Mouse (Mus musculus): ENCODE data around the gene Glis1. TPM values are rescaled to one million over a fixed set of nuclear protein-coding genes. Genes with fewer than 3 reads are reported as not detected.
"Not testable (repeated sequence)": the region's sequence is repeated elsewhere in the genome, so short reads cannot be mapped to it uniquely, and the experiment has no call there.

Glis1 gene
- polyA plus RNA-seq, 2 experiments = 9.0 to 10.0 TPM

DNA sequence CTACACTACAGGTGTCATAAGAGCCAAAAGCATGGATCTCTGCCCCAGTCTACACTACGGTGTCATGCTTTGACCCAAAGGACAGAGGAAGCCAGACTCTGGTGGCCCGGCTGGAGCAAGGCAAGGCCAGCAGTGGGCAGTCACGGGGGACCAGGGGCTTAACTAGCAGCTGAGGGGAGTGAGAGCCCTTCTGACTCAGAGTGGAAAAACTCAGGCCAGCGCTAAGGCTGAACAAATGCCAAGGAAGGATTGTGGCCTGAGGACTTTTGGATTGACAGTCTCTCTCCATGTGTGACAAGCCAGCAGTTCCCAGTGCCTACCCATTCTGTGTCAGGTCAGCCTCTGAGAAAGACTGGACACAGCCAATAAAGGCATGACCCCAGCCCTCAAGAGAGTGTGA lies 159.0 kb downstream of the Glis1 start:
- H3K27me3 ChIP-seq (ENCODE audit: control insufficient read depth, insufficient read depth, low read length) = no peaks in the 10 kb centered on the region
- ATAC-seq (ENCODE audit: low FRiP score, low read depth) (no peak), DNase-seq (ENCODE audit: low spot score) (no peak)
- no peak overlapping the region for H3K27ac ChIP-seq (replicated peaks; ENCODE audit: low read depth, low read length)
- H3K9ac ChIP-seq (ENCODE audit: low read depth, low read length, severe bottlenecking) = no peak overlapping the region
- TF ChIP-seq POLR2A (IDR thresholded peaks at IDR 0.05; ENCODE audit: borderline replicate concordance, extremely low read depth, insufficient read depth, insufficient read length) = no peak
- H3K9me3 ChIP-seq (ENCODE audit: control insufficient read depth, low read length) = no peaks in the 10 kb centered on the region
- 90% methylated on average over 4 of the region's 4 CpGs for WGBS
- no peaks in the 10 kb centered on the region for H3K36me3 ChIP-seq (ENCODE audit: control insufficient read depth, insufficient read depth, low read length)
- H3K4me3 ChIP-seq (replicated peaks; ENCODE audit: low read length) = no peak overlapping the region
- H3K4me2 ChIP-seq (replicated peaks; ENCODE audit: low read depth, low read length, severe bottlenecking) = no peak overlapping the region
- H3K4me1 ChIP-seq (ENCODE audit: control insufficient read depth, insufficient read depth, low read length) = peaks cover 30% of the 10 kb centered on the region

DNA sequence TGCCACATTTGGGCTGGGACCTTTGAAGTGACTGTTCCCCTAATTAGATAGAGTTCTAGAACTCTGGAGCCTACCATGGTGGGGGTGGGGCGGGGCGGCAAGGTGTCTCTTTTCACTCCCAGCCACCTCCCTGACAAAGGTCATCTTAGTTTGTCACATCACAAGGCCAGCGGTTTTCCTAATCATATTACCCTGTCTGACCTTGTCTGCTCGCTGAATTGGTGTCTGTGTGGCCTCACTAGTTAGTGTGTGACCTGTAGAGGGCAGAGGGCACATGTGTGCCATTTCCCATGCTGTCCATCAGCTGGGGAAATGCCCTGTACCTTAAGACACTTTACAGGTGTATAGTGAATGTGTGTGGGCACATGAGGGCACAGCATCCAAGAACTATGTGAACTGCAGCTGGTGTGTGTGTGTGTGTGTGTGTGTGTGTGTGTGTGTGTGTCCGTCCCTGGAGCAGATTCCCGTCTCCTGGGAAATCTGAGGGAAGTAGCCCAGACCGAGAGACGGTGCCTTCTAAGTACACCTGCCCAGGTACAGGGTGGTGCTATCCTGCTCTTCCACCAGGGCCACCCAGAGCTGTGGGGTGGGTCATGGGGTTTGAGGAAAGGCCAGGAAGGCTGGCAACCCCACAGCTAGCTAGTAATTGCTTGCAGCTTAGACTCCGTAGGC lies 163.0 kb downstream of the Glis1 start:
- DNase-seq (ENCODE audit: low spot score) = no peak
- no peak overlapping the region for H3K4me3 ChIP-seq (replicated peaks; ENCODE audit: low read length)
- 27% methylated on average over 9 of the region's 9 CpGs for WGBS
- H3K9ac ChIP-seq (ENCODE audit: low read depth, low read length, severe bottlenecking) = 0 out of 2 replicates have a peak overlapping the region, but pooled peaks have one; percentile 12
- H3K9me3 ChIP-seq (ENCODE audit: control insufficient read depth, low read length) = no peaks in the 10 kb centered on the region
- no peaks in the 10 kb centered on the region for H3K27me3 ChIP-seq (ENCODE audit: control insufficient read depth, insufficient read depth, low read length)
- 0 out of 2 replicates have a peak overlapping the region, but pooled peaks have one; percentile 26 for H3K27ac ChIP-seq (replicated peaks; ENCODE audit: low read depth, low read length)
- no peak for ATAC-seq (ENCODE audit: low FRiP score, low read depth)
- no peak overlapping the region for H3K4me2 ChIP-seq (replicated peaks; ENCODE audit: low read depth, low read length, severe bottlenecking)
- no peak for TF ChIP-seq POLR2A (IDR thresholded peaks at IDR 0.05; ENCODE audit: borderline replicate concordance, extremely low read depth, insufficient read depth, insufficient read length)
- peaks cover 16% of the 10 kb centered on the region for H3K4me1 ChIP-seq (ENCODE audit: control insufficient read depth, insufficient read depth, low read length)
- H3K36me3 ChIP-seq (ENCODE audit: control insufficient read depth, insufficient read depth, low read length) = no peaks in the 10 kb centered on the region

DNA sequence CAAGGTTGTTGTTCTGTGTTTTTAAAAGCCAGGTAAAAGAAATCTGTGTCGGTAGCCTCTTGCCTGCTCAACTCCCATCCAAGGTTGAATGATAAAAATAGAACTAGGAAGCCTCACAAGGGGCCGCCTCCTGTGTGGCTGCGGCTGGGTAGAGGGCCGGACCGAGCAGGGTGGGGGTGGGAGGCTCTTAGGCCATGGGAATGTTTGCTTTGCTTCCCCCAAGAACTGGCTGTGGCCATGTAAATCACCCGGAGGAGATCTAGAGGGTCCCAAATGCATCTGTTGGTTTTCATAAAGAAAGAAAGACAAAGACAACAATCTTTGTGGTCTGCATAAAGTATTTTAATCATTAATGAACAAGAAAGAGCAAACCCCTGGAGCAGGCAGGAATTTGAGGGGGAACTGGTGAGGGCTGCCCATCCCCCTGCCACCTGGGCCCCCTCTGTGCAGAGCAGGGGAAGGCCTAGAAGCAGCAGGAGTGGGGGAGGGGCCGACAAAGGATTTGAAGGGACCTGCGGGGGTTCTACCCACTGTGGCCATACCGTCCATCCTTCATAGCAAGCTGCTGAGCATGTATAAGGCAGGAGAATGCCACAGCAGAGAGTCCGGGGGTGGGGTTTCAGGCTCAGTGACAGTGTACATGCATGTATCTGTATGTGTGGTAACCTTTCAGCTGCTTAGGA lies 163.6 kb downstream of the Glis1 start:
- Histone ChIP-seq H3K27me3 (ENCODE audit: control insufficient read depth, insufficient read depth, low read length) (no peaks in the 10 kb centered on the region), H3K9ac (ENCODE audit: low read depth, low read length, severe bottlenecking) (0 out of 2 replicates have a peak overlapping the region, but pooled peaks have one; percentile 12), H3K4me2 (replicated peaks; ENCODE audit: low read depth, low read length, severe bottlenecking) (no peak overlapping the region), H3K4me1 (ENCODE audit: control insufficient read depth, insufficient read depth, low read length) (peaks cover 19% of the 10 kb centered on the region), H3K27ac (replicated peaks; ENCODE audit: low read depth, low read length) (peak overlapping the region; percentile 26; the same call in 1 of the 2 replicates), H3K36me3 (ENCODE audit: control insufficient read depth, insufficient read depth, low read length) (no peaks in the 10 kb centered on the region), H3K9me3 (ENCODE audit: control insufficient read depth, low read length) (no peaks in the 10 kb centered on the region), H3K4me3 (replicated peaks; ENCODE audit: low read length) (no peak overlapping the region)
- TF ChIP-seq POLR2A (IDR thresholded peaks at IDR 0.05; ENCODE audit: borderline replicate concordance, extremely low read depth, insufficient read depth, insufficient read length) = no peak
- peak; percentile 45; the same call in 1 of the 2 replicates for ATAC-seq (ENCODE audit: low FRiP score, low read depth)
- peak; percentile 13 for DNase-seq (ENCODE audit: low spot score)
- 9% methylated on average over 10 of the region's 10 CpGs for WGBS

DNA sequence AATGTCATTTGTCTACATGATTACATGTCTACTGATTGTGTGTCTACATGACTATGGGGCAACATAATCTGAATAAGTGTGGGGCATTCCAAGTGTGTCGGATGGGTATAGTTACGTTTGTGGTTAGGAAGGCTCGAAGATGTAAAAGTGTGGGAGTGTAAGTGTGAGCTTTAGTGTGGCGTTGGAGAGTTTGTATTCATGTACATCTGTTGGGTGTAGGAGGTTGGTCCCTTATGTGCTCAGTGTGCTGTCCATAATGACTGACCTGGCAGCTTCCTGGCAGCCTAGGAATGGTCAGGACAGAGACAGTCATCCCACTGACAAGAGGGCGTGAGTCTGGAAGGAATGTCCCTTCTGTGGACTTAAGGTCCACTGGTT lies 164.2 kb downstream of the Glis1 start:
- H3K4me3 ChIP-seq (replicated peaks; ENCODE audit: low read length); H3K27me3 ChIP-seq (ENCODE audit: control insufficient read depth, insufficient read depth, low read length); H3K9me3 ChIP-seq (ENCODE audit: control insufficient read depth, low read length); DNase-seq (ENCODE audit: low spot score); H3K4me2 ChIP-seq (replicated peaks; ENCODE audit: low read depth, low read length, severe bottlenecking); H3K9ac ChIP-seq (ENCODE audit: low read depth, low read length, severe bottlenecking); H3K27ac ChIP-seq (replicated peaks; ENCODE audit: low read depth, low read length); ATAC-seq (ENCODE audit: low FRiP score, low read depth); H3K36me3 ChIP-seq (ENCODE audit: control insufficient read depth, insufficient read depth, low read length): not testable (repeated sequence)
- 81% methylated on average over 5 of the region's 5 CpGs for WGBS
- peaks cover 20% of the 10 kb centered on the region for H3K4me1 ChIP-seq (ENCODE audit: control insufficient read depth, insufficient read depth, low read length)

DNA sequence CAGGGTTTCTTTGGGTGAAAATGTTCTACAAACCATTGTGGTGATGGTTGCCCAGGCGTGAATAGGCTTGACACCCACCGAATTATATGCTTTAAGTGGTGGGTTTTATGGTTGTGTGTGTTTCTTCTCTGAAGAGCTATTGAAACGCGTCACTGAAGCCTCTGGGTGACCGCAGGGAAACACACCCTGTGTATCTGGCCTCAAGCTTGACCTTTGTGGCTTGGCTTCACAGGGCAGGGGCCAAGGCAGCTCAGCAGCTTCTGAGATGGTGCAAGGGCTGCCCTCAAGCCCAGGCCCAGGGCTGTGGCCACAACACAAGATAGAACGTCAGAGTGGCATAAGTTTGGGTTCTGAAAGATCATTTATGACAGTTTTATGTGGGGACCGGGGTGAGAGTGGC lies 167.9 kb downstream of the Glis1 start:
- WGBS = 76% methylated on average over 6 of the region's 7 CpGs
- Histone ChIP-seq H3K4me1 (ENCODE audit: control insufficient read depth, insufficient read depth, low read length) (peaks cover 24% of the 10 kb centered on the region), H3K27ac (replicated peaks; ENCODE audit: low read depth, low read length) (0 out of 2 replicates have a peak overlapping the region, but pooled peaks have one; percentile 8), H3K4me2 (replicated peaks; ENCODE audit: low read depth, low read length, severe bottlenecking) (no peak overlapping the region), H3K9me3 (ENCODE audit: control insufficient read depth, low read length) (no peaks in the 10 kb centered on the region), H3K9ac (ENCODE audit: low read depth, low read length, severe bottlenecking) (no peak overlapping the region), H3K36me3 (ENCODE audit: control insufficient read depth, insufficient read depth, low read length) (no peaks in the 10 kb centered on the region), H3K4me3 (replicated peaks; ENCODE audit: low read length) (no peak overlapping the region), H3K27me3 (ENCODE audit: control insufficient read depth, insufficient read depth, low read length) (no peaks in the 10 kb centered on the region)
- no peak for TF ChIP-seq POLR2A (IDR thresholded peaks at IDR 0.05; ENCODE audit: borderline replicate concordance, extremely low read depth, insufficient read depth, insufficient read length)
- no peak for DNase-seq (ENCODE audit: low spot score)
- ATAC-seq (ENCODE audit: low FRiP score, low read depth) = no peak
